Mouse (Mus musculus): ENCODE data around the gene Fmo5. TPM values are rescaled to one million over a fixed set of nuclear protein-coding genes. Genes with fewer than 3 reads are reported as not detected.

Fmo5 gene
- polyA plus RNA-seq, 1 experiment from 2014 or later, result 4.2 TPM

DNA sequence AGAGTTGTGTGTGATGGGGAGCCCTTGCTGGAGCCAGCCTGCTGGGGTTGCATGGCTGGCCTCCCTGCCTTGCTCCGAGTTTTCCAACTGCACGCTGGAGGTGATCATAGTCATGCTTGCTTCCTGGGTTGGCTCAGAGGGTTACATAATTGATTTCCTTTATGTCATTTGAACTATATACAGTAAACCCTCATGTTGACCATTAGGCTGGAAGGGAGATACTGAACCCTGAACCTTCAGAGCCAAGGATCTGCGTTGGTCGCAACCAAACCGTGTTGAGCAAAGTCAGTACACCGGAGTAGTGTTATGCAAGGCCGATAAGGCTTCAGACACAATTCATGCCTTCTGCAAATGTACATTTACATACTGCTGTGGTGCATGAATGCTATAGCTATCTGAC, 711 bp upstream of the Fmo5 start:
- Histone ChIP-seq H3K4me2 (replicated peaks; ENCODE audit: low read depth, low read length) (peak overlapping the region; percentile 76), H3K4me3 (ENCODE audit: low read length) (peak overlapping the region; percentile 59), H3K9me3 (ENCODE audit: low read length) (no peaks in the 10 kb centered on the region), H3K36me3 (ENCODE audit: insufficient read depth, low read length) (no peaks in the 10 kb centered on the region), H3K27ac (ENCODE audit: low read length) (no peak overlapping the region), H3K9ac (replicated peaks; ENCODE audit: low read length) (peak overlapping the region; percentile 69; the same call in 1 of the 2 replicates), H3K4me1 (ENCODE audit: insufficient read depth, low read length) (peaks cover 8% of the 10 kb centered on the region; the same call in 1 of the 2 replicates), H3K27me3 (ENCODE audit: insufficient read depth, low read length) (no peaks in the 10 kb centered on the region)
- WGBS, result 79% methylated on average over 7 of the region's 7 CpGs
- ATAC-seq (ENCODE audit: low FRiP score, low TSS enrichment), result 0 out of 2 replicates have a peak, but pooled peaks have one; percentile 42

DNA sequence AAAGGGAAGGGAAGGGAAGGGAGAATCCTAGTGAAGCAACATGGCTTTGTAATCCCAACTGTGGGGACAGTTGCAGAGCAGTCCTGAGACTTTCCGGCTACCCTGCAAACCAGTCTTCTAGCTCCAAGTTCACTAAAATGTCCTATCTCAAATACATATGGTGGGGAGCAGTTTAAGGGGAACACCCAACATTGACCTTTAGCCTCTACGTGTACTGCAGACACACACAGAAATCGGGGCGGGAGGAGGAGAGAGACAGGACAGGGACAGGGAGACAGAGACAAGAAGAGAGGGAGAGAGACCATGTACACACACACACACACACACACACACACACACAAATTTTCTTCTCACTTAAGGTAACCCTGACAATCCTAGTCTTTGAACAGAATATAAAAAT, 1.3 kb downstream of the Fmo5 start:
- no peak for ATAC-seq (ENCODE audit: low FRiP score, low TSS enrichment)
- Histone ChIP-seq H3K4me3 (ENCODE audit: low read length) (no peak overlapping the region), H3K27ac (ENCODE audit: low read length) (no peak overlapping the region), H3K36me3 (ENCODE audit: insufficient read depth, low read length) (no peaks in the 10 kb centered on the region), H3K4me1 (ENCODE audit: insufficient read depth, low read length) (peaks cover 8% of the 10 kb centered on the region; the same call in 1 of the 2 replicates), H3K27me3 (ENCODE audit: insufficient read depth, low read length) (no peaks in the 10 kb centered on the region), H3K9me3 (ENCODE audit: low read length) (no peaks in the 10 kb centered on the region), H3K4me2 (replicated peaks; ENCODE audit: low read depth, low read length) (no peak overlapping the region), H3K9ac (replicated peaks; ENCODE audit: low read length) (no peak overlapping the region)
- WGBS, result 75% methylated on average over 4 of the region's 4 CpGs

DNA sequence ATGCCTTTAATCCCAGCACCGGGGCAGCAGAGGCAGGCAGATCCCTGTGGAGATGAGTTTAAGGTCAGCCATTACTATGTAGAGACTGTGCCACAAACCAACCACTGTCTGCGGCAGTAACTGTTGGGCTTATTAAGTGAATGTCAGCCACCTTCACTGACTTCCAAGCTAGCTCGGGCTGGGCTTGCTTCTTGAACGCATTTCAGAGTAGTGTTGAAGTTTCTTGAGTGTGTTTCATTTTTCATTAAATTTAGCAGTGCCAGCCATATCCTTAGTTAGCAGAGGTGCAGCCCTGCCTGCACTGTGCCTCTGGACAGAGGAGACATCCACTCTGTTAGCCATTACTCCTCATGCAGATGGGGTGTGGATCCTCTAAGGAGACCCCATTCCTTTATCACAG, 2.1 kb downstream of the Fmo5 start:
- no peak overlapping the region for H3K4me3 ChIP-seq (ENCODE audit: low read length)
- no peaks in the 10 kb centered on the region for H3K36me3 ChIP-seq (ENCODE audit: insufficient read depth, low read length)
- H3K4me2 ChIP-seq (replicated peaks; ENCODE audit: low read depth, low read length), result no peak overlapping the region
- peaks cover 8% of the 10 kb centered on the region; the same call in 1 of the 2 replicates for H3K4me1 ChIP-seq (ENCODE audit: insufficient read depth, low read length)
- no peak for ATAC-seq (ENCODE audit: low FRiP score, low TSS enrichment)
- no peak overlapping the region for H3K27ac ChIP-seq (ENCODE audit: low read length)
- 95% methylated on average over 4 of the region's 4 CpGs for WGBS
- no peaks in the 10 kb centered on the region for H3K9me3 ChIP-seq (ENCODE audit: low read length)
- no peaks in the 10 kb centered on the region for H3K27me3 ChIP-seq (ENCODE audit: insufficient read depth, low read length)
- H3K9ac ChIP-seq (replicated peaks; ENCODE audit: low read length), result no peak overlapping the region

DNA sequence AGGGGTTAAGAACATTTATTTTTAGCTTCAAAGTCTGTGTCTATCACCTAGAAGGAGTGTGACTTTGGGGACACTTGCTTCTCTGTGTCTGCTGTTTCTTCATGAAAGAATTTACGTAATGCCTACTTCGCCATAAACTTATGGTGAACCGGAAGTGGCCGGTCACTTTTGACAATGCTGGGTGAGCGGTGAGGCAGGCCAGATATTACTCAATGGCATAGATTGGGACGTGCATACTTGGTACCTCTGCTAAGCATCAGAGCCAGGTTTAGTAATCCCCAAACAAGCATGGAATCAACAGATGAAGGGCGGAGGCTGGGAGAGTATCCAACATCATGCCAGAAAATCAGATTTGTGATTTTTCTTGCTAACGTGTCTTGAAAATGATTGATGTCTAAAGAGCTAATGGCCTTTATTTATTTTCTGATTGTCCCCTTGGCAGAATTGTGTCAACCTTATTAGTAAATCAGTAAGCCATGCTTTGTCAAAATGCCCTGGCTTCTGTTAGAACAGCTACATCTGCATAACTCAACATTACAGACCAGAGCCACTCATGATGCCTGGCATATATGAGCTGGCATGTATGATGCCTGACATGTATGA, 2.8 kb downstream of the Fmo5 start:
- H3K4me2 ChIP-seq (replicated peaks; ENCODE audit: low read depth, low read length), result no peak overlapping the region
- H3K9ac ChIP-seq (replicated peaks; ENCODE audit: low read length), result no peak overlapping the region
- H3K27ac ChIP-seq (ENCODE audit: low read length), result no peak overlapping the region
- H3K27me3 ChIP-seq (ENCODE audit: insufficient read depth, low read length), result no peaks in the 10 kb centered on the region
- WGBS, result 81% methylated on average over 8 of the region's 8 CpGs
- ATAC-seq (ENCODE audit: low FRiP score, low TSS enrichment), result no peak
- H3K4me1 ChIP-seq (ENCODE audit: insufficient read depth, low read length), result peaks cover 8% of the 10 kb centered on the region; the same call in 1 of the 2 replicates
- H3K36me3 ChIP-seq (ENCODE audit: insufficient read depth, low read length), result no peaks in the 10 kb centered on the region
- H3K4me3 ChIP-seq (ENCODE audit: low read length), result no peak overlapping the region
- H3K9me3 ChIP-seq (ENCODE audit: low read length), result no peaks in the 10 kb centered on the region

DNA sequence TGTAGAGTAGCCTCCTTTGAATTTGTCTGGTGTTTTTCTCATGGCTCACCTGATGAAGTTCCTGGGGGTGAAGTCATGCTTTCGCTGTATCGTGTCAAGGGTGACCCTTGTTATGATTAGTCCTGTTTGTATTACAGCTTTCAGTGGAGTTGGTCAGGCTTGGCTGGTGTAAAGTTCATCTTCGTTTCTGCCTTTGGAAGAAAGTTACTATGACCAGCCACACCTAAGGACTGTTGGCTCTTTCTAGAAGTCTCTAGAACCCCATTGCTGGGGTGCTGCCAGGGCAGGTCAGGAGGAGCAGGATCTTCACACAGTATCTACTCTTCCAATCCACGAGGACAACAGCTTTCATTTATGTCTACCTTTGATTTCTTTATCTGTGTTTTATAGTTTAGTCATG, 4.9 kb downstream of the Fmo5 start:
- Histone ChIP-seq H3K27me3 (ENCODE audit: insufficient read depth, low read length) (no peaks in the 10 kb centered on the region), H3K4me2 (replicated peaks; ENCODE audit: low read depth, low read length) (no peak overlapping the region), H3K36me3 (ENCODE audit: insufficient read depth, low read length) (no peaks in the 10 kb centered on the region), H3K9ac (replicated peaks; ENCODE audit: low read length) (no peak overlapping the region), H3K9me3 (ENCODE audit: low read length) (no peaks in the 10 kb centered on the region), H3K27ac (ENCODE audit: low read length) (no peak overlapping the region), H3K4me1 (ENCODE audit: insufficient read depth, low read length) (peaks cover 5% of the 10 kb centered on the region; the same call in 1 of the 2 replicates), H3K4me3 (ENCODE audit: low read length) (no peak overlapping the region)
- WGBS, result 62% methylated on average over 4 of the region's 4 CpGs
- ATAC-seq (ENCODE audit: low FRiP score, low TSS enrichment), result no peak

DNA sequence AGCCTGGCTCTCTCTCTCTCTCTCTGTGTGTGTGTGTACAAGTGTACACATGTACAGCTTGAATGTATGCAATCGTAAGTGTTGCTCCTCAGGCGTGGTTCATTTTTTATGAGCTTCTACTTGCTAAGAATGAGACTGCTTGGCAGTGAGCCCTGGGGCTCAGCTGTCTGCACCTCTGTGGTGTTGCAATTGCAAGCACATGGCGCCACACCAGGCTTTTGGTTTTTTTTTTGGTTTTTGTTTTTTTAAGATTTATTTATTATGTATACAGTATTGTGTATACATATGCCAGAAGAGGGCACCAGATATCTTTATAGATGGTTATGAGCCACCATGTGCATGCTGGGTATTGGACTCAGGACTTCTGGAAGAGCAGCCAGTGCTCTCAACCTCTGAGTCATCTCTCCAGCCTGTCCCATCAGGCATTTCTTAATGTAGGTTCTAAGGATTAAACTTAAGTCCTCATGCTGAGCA, 5.7 kb downstream of the Fmo5 start:
- Histone ChIP-seq H3K9ac (replicated peaks; ENCODE audit: low read length) (no peak overlapping the region), H3K4me1 (ENCODE audit: insufficient read depth, low read length) (no peaks in the 10 kb centered on the region), H3K9me3 (ENCODE audit: low read length) (no peaks in the 10 kb centered on the region), H3K27me3 (ENCODE audit: insufficient read depth, low read length) (no peaks in the 10 kb centered on the region), H3K4me3 (ENCODE audit: low read length) (no peak overlapping the region), H3K4me2 (replicated peaks; ENCODE audit: low read depth, low read length) (no peak overlapping the region), H3K36me3 (ENCODE audit: insufficient read depth, low read length) (no peaks in the 10 kb centered on the region), H3K27ac (ENCODE audit: low read length) (no peak overlapping the region)
- no peak for ATAC-seq (ENCODE audit: low FRiP score, low TSS enrichment)
- 59% methylated on average over 3 of the region's 3 CpGs for WGBS

DNA sequence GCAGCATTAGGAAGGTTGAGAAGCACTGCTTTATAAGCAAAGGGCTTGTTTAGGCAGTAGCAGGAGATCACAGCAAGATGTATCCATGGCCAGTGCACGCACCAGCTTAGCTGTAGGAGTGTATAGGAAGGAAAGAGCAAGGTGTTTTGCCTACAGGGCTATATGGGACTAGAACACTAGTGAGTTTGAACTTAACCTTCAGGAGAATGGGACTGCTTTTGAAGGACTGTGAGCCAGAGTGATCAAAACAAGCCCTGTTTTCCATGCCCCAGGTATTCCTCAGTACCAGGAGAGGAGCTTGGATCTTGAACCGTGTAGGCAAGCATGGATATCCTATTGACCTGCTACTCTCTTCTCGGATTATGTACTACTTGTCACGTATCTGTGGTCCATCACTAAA, 12.8 kb downstream of the Fmo5 start:
- no peaks in the 10 kb centered on the region for H3K36me3 ChIP-seq (ENCODE audit: insufficient read depth, low read length)
- no peak overlapping the region for H3K4me2 ChIP-seq (replicated peaks; ENCODE audit: low read depth, low read length)
- 90% methylated on average over 4 of the region's 4 CpGs for WGBS
- no peaks in the 10 kb centered on the region for H3K4me1 ChIP-seq (ENCODE audit: insufficient read depth, low read length)
- no peak for ATAC-seq (ENCODE audit: low FRiP score, low TSS enrichment)
- H3K9ac ChIP-seq (replicated peaks; ENCODE audit: low read length), result no peak overlapping the region
- H3K4me3 ChIP-seq (ENCODE audit: low read length), result no peak overlapping the region
- no peaks in the 10 kb centered on the region for H3K27me3 ChIP-seq (ENCODE audit: insufficient read depth, low read length)
- H3K9me3 ChIP-seq (ENCODE audit: low read length), result no peaks in the 10 kb centered on the region
- no peak overlapping the region for H3K27ac ChIP-seq (ENCODE audit: low read length)

DNA sequence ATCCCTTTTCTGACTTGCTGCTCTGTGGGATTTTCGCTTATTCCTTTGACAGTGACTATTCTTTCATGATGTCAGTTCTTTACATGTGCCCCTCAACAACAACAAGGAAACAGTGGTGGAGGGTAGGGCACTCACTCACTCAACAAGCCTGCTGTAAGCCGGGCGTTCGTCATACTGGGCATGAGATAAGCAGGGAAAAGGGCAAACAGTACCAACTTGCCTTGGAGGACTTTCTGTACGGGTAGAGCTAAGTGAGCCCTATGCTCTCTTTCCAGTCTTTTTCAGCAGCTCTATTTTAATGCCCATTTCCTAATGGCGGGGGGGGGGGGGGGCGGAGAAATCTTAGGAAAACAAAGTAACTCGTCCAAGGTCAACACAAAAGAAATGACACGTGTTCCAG, 13.4 kb downstream of the Fmo5 start:
- no peaks in the 10 kb centered on the region for H3K27me3 ChIP-seq (ENCODE audit: insufficient read depth, low read length)
- no peaks in the 10 kb centered on the region for H3K4me1 ChIP-seq (ENCODE audit: insufficient read depth, low read length)
- H3K4me2 ChIP-seq (replicated peaks; ENCODE audit: low read depth, low read length), result no peak overlapping the region
- no peak overlapping the region for H3K4me3 ChIP-seq (ENCODE audit: low read length)
- no peak overlapping the region for H3K27ac ChIP-seq (ENCODE audit: low read length)
- no peak for ATAC-seq (ENCODE audit: low FRiP score, low TSS enrichment)
- no peak overlapping the region for H3K9ac ChIP-seq (replicated peaks; ENCODE audit: low read length)
- H3K36me3 ChIP-seq (ENCODE audit: insufficient read depth, low read length), result no peaks in the 10 kb centered on the region
- no peaks in the 10 kb centered on the region for H3K9me3 ChIP-seq (ENCODE audit: low read length)
- WGBS, result 83% methylated on average over 9 of the region's 9 CpGs

DNA sequence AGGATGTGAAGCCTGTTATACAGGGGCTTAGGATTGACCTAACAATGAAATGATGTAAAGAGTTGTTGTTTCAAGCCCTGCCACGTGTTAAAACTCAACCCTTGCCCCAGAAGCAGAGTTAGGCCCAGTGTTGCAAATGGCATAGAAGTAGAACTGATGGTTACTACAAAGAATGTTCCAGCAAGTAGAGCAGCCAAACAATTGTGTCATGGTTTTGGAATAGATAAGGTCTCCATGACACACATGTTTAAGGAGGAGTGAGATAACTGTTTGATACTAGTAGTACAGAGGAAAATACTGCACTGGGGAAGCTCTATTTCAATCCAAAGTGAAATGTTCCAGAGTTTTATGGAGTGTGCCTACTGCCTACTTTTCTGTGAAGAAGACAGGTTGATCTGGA, 19.9 kb downstream of the Fmo5 start:
- ATAC-seq (ENCODE audit: low FRiP score, low TSS enrichment), result no peak

DNA sequence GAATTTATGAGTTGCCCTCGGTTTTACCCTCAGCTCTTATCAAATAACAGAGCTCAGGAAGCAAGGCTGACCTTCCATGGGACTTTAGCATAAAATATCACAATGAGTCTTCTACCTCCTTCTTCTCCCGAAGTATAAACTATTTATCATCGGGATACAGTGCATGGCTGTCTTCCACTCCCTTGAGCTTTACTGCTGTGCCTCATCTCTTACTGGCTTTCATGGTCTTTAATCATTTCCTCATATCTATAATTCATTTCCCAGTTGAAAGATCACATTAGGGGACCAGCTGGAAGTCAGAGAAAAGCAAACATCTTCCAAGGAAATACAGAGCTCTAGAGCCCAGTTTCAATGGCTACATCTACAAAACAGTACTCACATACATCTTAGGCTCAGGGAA, 20.4 kb downstream of the Fmo5 start:
- Histone ChIP-seq H3K4me3 (ENCODE audit: low read length) (no peak overlapping the region), H3K27ac (ENCODE audit: low read length) (0 out of 2 replicates have a peak overlapping the region, but pooled peaks have one; percentile 9), H3K4me2 (replicated peaks; ENCODE audit: low read depth, low read length) (no peak overlapping the region), H3K9ac (replicated peaks; ENCODE audit: low read length) (no peak overlapping the region), H3K4me1 (ENCODE audit: insufficient read depth, low read length) (no peaks in the 10 kb centered on the region), H3K9me3 (ENCODE audit: low read length) (no peaks in the 10 kb centered on the region), H3K36me3 (ENCODE audit: insufficient read depth, low read length) (no peaks in the 10 kb centered on the region), H3K27me3 (ENCODE audit: insufficient read depth, low read length) (no peaks in the 10 kb centered on the region)
- peak; percentile 67; the same call in 1 of the 2 replicates for ATAC-seq (ENCODE audit: low FRiP score, low TSS enrichment)
- WGBS, result 22% methylated on average over 3 of the region's 3 CpGs

More for the DNA sequence above, 19.9 kb downstream of the Fmo5 start:
- H3K9me3 ChIP-seq (ENCODE audit: low read length), result no peaks in the 10 kb centered on the region
- no peaks in the 10 kb centered on the region for H3K36me3 ChIP-seq (ENCODE audit: insufficient read depth, low read length)
- 25% methylated on average over 1 of the region's 1 CpGs for WGBS
- H3K4me1 ChIP-seq (ENCODE audit: insufficient read depth, low read length), result no peaks in the 10 kb centered on the region
- H3K27ac ChIP-seq (ENCODE audit: low read length), result no peak overlapping the region
- H3K27me3 ChIP-seq (ENCODE audit: insufficient read depth, low read length), result no peaks in the 10 kb centered on the region
- H3K4me2 ChIP-seq (replicated peaks; ENCODE audit: low read depth, low read length), result no peak overlapping the region
- H3K9ac ChIP-seq (replicated peaks; ENCODE audit: low read length), result no peak overlapping the region
- no peak overlapping the region for H3K4me3 ChIP-seq (ENCODE audit: low read length)
